Comparison of ENCODE assay signal across 11 mouse cellular contexts in the genomic region with DNA sequence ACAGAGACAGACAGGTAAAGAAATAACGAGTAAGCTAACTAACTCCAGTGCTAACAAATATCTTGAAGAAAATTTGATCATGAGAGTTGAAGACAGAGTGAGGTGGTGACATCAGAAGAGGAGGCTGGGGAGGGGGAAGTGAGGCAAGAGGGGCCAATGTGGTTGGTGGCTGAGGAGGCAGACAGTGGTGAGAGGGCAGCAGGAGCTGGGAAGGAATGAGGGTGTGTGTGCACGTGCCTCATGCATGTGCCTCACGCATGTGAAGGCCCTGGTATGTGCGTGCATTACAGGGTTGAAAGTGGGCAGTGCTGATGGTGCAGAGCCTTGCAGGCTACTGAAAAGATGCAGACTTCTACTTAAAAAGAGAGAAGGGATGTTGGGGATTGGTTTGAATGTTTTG.
"Had no signal": no experiment of that assay in that cellular context is flagged by ENCODE, and none has a peak within 500 bp of the region (broad histone marks: within the 10 kb centered on the region; RNA-seq: fewer than 3 reads in every experiment).

No protein-coding gene starts in this region.

- ATAC-seq: midbrain, embryonic 16.5 days had no signal

- H3K27ac ChIP-seq: limb, embryonic 13.5 days; liver, embryonic 15.5 days; midbrain, embryonic 12.5 days had no signal

- H3K9ac ChIP-seq: limb, embryonic 13.5 days; liver, embryonic 15.5 days; lung, embryonic 14.5 days; midbrain, embryonic 12.5 days had no signal

- DNase-seq: kidney, adult 8-10 months; kidney, postnatal 25 days; left cerebral cortex, postnatal 4 days; lung, embryonic 14.5 days; right cerebral cortex, adult 18-20 months; right cerebral cortex, postnatal 25 days; thymus, postnatal 36 days had no signal

- H3K9me3 ChIP-seq: limb, embryonic 13.5 days; liver, embryonic 15.5 days; midbrain, embryonic 12.5 days had no signal

- H3K27me3 ChIP-seq: limb, embryonic 13.5 days; liver, embryonic 15.5 days; midbrain, embryonic 12.5 days had no signal

- H3K4me2 ChIP-seq: limb, embryonic 13.5 days; liver, embryonic 15.5 days; lung, embryonic 14.5 days; midbrain, embryonic 12.5 days had no signal

- H3K4me3 ChIP-seq: limb, embryonic 13.5 days; liver, embryonic 15.5 days; midbrain, embryonic 12.5 days had no signal

- H3K4me1 ChIP-seq: limb, embryonic 13.5 days; liver, embryonic 15.5 days; midbrain, embryonic 12.5 days had no signal

- H3K36me3 ChIP-seq: liver, embryonic 15.5 days; midbrain, embryonic 12.5 days had no signal
